Mouse (Mus musculus) limb, embryonic 13.5 days (tissue): Measurements from ENCODE around the gene Lnx1. TPM values are rescaled to one million over a fixed set of nuclear protein-coding genes. Genes with fewer than 3 reads are reported as not detected.

Experiments used
- ATAC-seq: fragments of 200-750 bp; cut with Nextera tagmentation; 2 replicates; pipeline ENCODE4 v1.8.0; 2017; ENCODE audit warnings: low read depth, moderate number of reproducible peaks, moderate TSS enrichment; ENCODE audit not compliant: low FRiP score
- H3K27ac ChIP-seq: fragments of 300-500 bp; sonication (generic); 2 replicates; pipeline ENCODE4 v1.5.1; 2015; ENCODE audit warnings: inconsistent platforms, mild to moderate bottlenecking, moderate library complexity
- H3K27me3 ChIP-seq: fragments of 300-500 bp; sonication (generic); 2 replicates; pipeline ENCODE4 v1.6.1; 2015; ENCODE audit warnings: mild to moderate bottlenecking, inconsistent platforms
- H3K36me3 ChIP-seq: fragments of 300-500 bp; sonication (generic); 2 replicates; pipeline ENCODE4 v1.6.1; 2015; ENCODE audit warnings: inconsistent platforms, mild to moderate bottlenecking, moderate library complexity
- H3K4me1 ChIP-seq: fragments of 300-500 bp; sonication (generic); 2 replicates; pipeline ENCODE4 v1.6.1; 2015; ENCODE audit warnings: inconsistent platforms
- H3K4me2 ChIP-seq: fragments of 300-500 bp; sonication (generic); replicated peaks from 2 replicates; pipeline ENCODE4 v1.6.1; 2015; ENCODE audit warnings: inconsistent platforms, mild to moderate bottlenecking, moderate library complexity
- H3K4me3 ChIP-seq: fragments of 300-500 bp; sonication (generic); 2 replicates; pipeline ENCODE4 v1.5.1; 2015; ENCODE audit warnings: moderate library complexity, mild to moderate bottlenecking, inconsistent platforms
- H3K9ac ChIP-seq: fragments of 300-500 bp; sonication (generic); 2 replicates; pipeline ENCODE4 v1.6.1; 2015; ENCODE audit warnings: mild to moderate bottlenecking, inconsistent platforms
- H3K9me3 ChIP-seq: fragments of 300-500 bp; sonication (generic); 2 replicates; pipeline ENCODE4 v1.6.1; 2016; ENCODE audit warnings: inconsistent platforms
- WGBS: fragments of 180-500 bp; shearing (Covaris S2); methylation state at CpG from one replicate; pipeline ENCODE4 v1.1.7; 2015; 5-methylcytosine and 5-hydroxymethylcytosine counted together
- polyA plus RNA-seq: library from polyadenylated mRNA; unstranded; fragments of >200 nt; fragmentation: Nextera tagmentation; extraction: Ambion mirVana; gene quantifications from 2 replicates; pipeline ENCODE4 v1.2.1, GENCODE M21; 2015

The Lnx1 gene
- polyA plus RNA-seq, 1 experiment from 2014 or later: 1.0 TPM

DNA sequence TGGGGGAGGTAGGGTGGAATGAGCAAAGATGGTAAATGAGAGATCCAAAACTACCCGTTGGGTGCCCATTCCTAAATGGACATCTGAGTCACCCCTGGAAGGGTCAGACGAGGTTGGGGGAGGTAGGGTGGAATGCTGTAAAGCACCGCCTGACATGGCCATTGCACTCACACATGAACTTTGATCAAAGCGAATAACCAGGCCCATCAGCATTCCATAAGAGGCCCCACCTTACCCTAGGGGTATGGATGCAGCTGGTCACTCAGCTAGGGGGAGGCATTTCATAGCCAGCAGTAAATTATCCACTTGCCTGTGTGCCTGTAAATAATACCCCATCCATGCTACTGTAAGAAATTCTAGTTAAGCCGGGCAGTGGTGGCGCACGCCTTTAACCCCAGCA lies 113.6 kb downstream of the Lnx1 start:
- ATAC-seq: no peak
- Histone ChIP-seq H3K4me3 (no peak overlapping the region), H3K36me3 (peaks cover 62% of the 10 kb centered on the region), H3K27ac (no peak overlapping the region), H3K9ac (no peak overlapping the region), H3K4me1 (peaks cover 16% of the 10 kb centered on the region; the same call in 1 of the 2 replicates), H3K4me2 (no peak overlapping the region), H3K27me3 (no peaks in the 10 kb centered on the region), H3K9me3 (no peaks in the 10 kb centered on the region)
- WGBS: 64% methylated on average over 7 of the region's 7 CpGs

DNA sequence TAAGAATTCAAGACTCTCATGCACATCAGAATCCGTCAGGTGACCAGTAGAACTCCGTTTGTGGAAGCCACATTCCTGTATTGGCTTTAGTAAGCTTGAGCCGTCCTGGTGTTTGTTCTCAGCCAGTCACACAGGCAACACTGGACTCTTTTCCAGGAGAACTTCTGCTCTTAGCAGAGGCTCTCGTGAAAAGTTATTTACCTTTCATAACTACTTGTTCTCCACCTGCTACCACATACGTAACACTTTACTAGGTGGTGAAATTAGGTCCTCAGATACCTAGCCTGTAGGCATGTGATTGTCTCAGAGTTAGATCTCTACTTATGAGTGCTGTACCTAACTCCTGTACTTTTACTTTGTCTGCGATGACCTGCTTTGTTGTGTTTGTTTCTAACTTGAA lies 130.9 kb downstream of the Lnx1 start:
- no peaks in the 10 kb centered on the region for H3K9me3 ChIP-seq
- H3K4me2 ChIP-seq: no peak overlapping the region
- H3K27ac ChIP-seq: no peak overlapping the region
- H3K9ac ChIP-seq: no peak overlapping the region
- no peaks in the 10 kb centered on the region for H3K4me1 ChIP-seq
- H3K36me3 ChIP-seq: peaks cover 50% of the 10 kb centered on the region
- 83% methylated on average over 6 of the region's 6 CpGs for WGBS
- ATAC-seq: no peak
- no peak overlapping the region for H3K4me3 ChIP-seq
- H3K27me3 ChIP-seq: no peaks in the 10 kb centered on the region

DNA sequence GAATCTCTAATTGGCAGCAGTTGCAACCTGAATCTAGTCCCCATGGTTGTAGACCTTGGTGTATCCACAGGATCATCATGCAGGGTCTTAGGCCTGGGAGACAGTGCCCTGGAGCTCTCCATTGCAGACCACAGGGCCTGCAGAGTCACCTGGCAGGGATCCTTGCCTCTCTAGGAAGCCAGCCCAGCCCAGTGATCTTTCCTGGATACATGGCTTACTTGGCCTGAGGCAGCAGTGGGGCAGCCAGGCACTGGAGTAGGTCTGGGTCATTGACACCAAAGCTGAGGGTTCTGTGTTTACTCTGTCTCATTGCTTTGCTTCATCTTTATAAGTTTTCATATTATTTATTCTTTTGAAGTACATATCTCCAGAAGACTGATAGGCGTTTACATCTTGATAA lies 141.6 kb downstream of the Lnx1 start:
- H3K36me3 ChIP-seq: peaks cover 72% of the 10 kb centered on the region
- H3K9me3 ChIP-seq: no peaks in the 10 kb centered on the region
- H3K27ac ChIP-seq: no peak overlapping the region
- ATAC-seq: no peak
- no peaks in the 10 kb centered on the region for H3K27me3 ChIP-seq
- H3K4me3 ChIP-seq: no peak overlapping the region
- WGBS: 90% methylated on average over 1 of the region's 1 CpGs
- no peak overlapping the region for H3K9ac ChIP-seq
- no peaks in the 10 kb centered on the region for H3K4me1 ChIP-seq
- no peak overlapping the region for H3K4me2 ChIP-seq

DNA sequence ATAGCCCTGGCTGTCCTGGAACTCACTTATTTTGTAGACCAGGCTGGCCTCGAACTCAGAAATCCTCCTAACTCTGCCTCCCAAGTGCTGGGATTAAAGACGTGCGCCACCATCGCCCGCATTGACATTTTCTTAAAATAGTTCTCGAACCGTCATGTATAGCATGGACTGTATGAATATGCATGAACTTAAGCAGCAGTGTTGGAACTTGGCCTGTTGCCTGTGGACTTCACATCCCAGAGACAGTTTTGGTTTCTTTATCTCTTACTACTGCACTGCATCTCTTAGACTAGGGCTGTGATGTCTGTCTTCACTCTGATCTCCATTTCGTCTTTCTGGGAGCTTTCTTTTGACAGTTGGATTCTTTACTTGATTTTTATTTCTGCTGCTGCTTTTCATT lies 153.1 kb downstream of the Lnx1 start:
- H3K36me3 ChIP-seq: peaks cover 67% of the 10 kb centered on the region
- H3K4me1 ChIP-seq: no peaks in the 10 kb centered on the region
- no peak overlapping the region for H3K9ac ChIP-seq
- H3K4me2 ChIP-seq: no peak overlapping the region
- no peak for ATAC-seq
- H3K27ac ChIP-seq: no peak overlapping the region
- H3K27me3 ChIP-seq: no peaks in the 10 kb centered on the region
- WGBS: 96% methylated on average over 8 of the region's 8 CpGs
- no peak overlapping the region for H3K4me3 ChIP-seq
- no peaks in the 10 kb centered on the region for H3K9me3 ChIP-seq

DNA sequence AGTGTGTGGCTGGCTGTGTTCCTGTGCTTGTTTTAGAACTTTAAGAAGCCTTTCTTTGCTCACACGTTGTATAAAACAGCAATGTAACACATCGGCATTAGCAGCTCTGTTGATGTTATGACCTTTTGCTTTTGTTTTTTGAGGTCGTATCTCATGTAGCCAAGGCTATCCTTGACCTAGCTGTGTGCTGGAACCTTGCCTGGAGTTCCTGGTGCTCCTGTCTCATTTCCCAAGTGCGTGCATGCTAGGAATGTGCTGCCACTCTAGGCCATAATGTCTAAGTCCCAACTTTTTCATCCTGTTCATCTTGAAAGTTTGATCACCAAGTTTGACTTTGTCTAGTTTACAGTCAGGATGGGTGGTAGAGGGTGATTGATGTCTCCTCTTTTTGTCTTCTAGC lies 157.1 kb downstream of the Lnx1 start:
- no peaks in the 10 kb centered on the region for H3K4me1 ChIP-seq
- no peak overlapping the region for H3K27ac ChIP-seq
- no peaks in the 10 kb centered on the region for H3K27me3 ChIP-seq
- no peaks in the 10 kb centered on the region for H3K9me3 ChIP-seq
- no peak overlapping the region for H3K4me2 ChIP-seq
- H3K36me3 ChIP-seq: peaks cover 73% of the 10 kb centered on the region
- no peak for ATAC-seq
- no peak overlapping the region for H3K4me3 ChIP-seq
- WGBS: 92% methylated on average over 4 of the region's 4 CpGs
- H3K9ac ChIP-seq: no peak overlapping the region

Other genes starting within 250 kb of the Lnx1 start
- gene Scfd2, start 171.2 kb downstream of the Lnx1 start, polyA plus RNA-seq: 17.1 and 18.7 TPM in 2 replicates
- gene Fip1l1, start 167.5 kb downstream of the Lnx1 start, polyA plus RNA-seq: 102 and 110 TPM in 2 replicates